Mouse (Mus musculus) heart, postnatal 0 days (tissue): ENCODE measurements around the gene Lamb1.

Experiments used
- CTCF ChIP-seq: IDR thresholded peaks from 2 replicates; pipeline ENCODE4 v1.5.1; 2016; ENCODE audit warnings: antibody characterized with exemption, control low read depth, low read depth
- EP300 ChIP-seq: IDR thresholded peaks from 2 replicates; pipeline ENCODE4 v1.6.1; 2016; ENCODE audit warnings: antibody characterized with exemption, low read depth

GRCm38 (mm10) chr12:31302766-31303511, 37.9 kb downstream of the Lamb1 start:
- no peak for TF ChIP-seq CTCF
- TF ChIP-seq EP300 = no peak
